Mouse (Mus musculus) liver, embryonic 14.5 days (tissue): ENCODE results near the gene Pofut1. TPM values are rescaled to one million over a fixed set of nuclear protein-coding genes. Genes with fewer than 3 reads are reported as not detected.

Experiments
- ATAC-seq: fragments of 200-750 bp; cut with Nextera tagmentation; 2 replicates; pipeline ENCODE4 v1.8.0; 2017; ENCODE audit warnings: moderate number of reproducible peaks, mild to moderate bottlenecking, moderate library complexity; ENCODE audit not compliant: insufficient read depth
- DNase-seq, 3 experiments: peaks; one replicate each; pipeline ENCODE4 v3.0.0-alpha.2; 2012 to 2013; ENCODE audit warnings: low read depth in 3 of 3, low spot score in 3 of 3
- H3K27ac ChIP-seq: fragments of 300-500 bp; sonication (generic); 2 replicates; pipeline ENCODE4 v1.5.1; 2014; ENCODE audit warnings: moderate library complexity, mild to moderate bottlenecking, control low read depth, inconsistent platforms
- H3K27me3 ChIP-seq: fragments of 300-500 bp; sonication (generic); 2 replicates; pipeline ENCODE4 v1.6.1; 2014; ENCODE audit warnings: mild to moderate bottlenecking, low read length, moderate library complexity; ENCODE audit not compliant: control insufficient read depth, insufficient read depth
- H3K36me3 ChIP-seq: fragments of 300-500 bp; sonication (generic); replicated peaks from 2 replicates; pipeline ENCODE4 v1.6.1; 2014; ENCODE audit warnings: low read depth; ENCODE audit not compliant: control insufficient read depth, insufficient read depth
- H3K4me1 ChIP-seq, 2 experiments: fragments of 200-500 bp in 1 of 2; fragments of 300-500 bp in 1 of 2; sonication (generic) in 1 of 2; replicated peaks; 2 replicates each; pipeline ENCODE4 v1.6.1; 2012 to 2014; ENCODE audit warnings: antibody characterized with exemption in 1 of 2, inconsistent platforms in 1 of 2, low read length in 1 of 2; ENCODE audit not compliant: control insufficient read depth in 2 of 2, insufficient read depth in 2 of 2
- H3K4me2 ChIP-seq: fragments of 300-500 bp; sonication (generic); 2 replicates; pipeline ENCODE4 v1.6.1; 2014; ENCODE audit warnings: low read depth, mild to moderate bottlenecking, control low read depth, moderate library complexity
- H3K4me3 ChIP-seq, 2 experiments: fragments of 200-500 bp in 1 of 2; fragments of 300-500 bp in 1 of 2; sonication (generic) in 1 of 2; 2 replicates each; pipeline ENCODE4 v1.5.1; 2012 to 2014; ENCODE audit warnings: low read depth in 2 of 2, low read length in 2 of 2, mild to moderate bottlenecking in 2 of 2, control low read depth in 1 of 2, inconsistent platforms in 1 of 2, moderate library complexity in 1 of 2; ENCODE audit not compliant: insufficient read depth in 1 of 2
- H3K9ac ChIP-seq: fragments of 300-500 bp; sonication (generic); replicated peaks from 2 replicates; pipeline ENCODE4 v1.6.1; 2014; ENCODE audit warnings: mild to moderate bottlenecking, control low read depth, moderate library complexity
- H3K9me3 ChIP-seq: fragments of 300-500 bp; sonication (generic); 2 replicates; pipeline ENCODE4 v1.6.1; 2016; ENCODE audit warnings: low read length, mixed read lengths; ENCODE audit not compliant: control insufficient read depth
- CTCF ChIP-seq: IDR thresholded peaks from 2 replicates; pipeline ENCODE4 v1.5.1; 2016; ENCODE audit warnings: antibody characterized with exemption, low read depth, control low read depth
- EP300 ChIP-seq: IDR thresholded peaks from 2 replicates; pipeline ENCODE4 v1.6.1; 2016; ENCODE audit warnings: antibody characterized with exemption, low read depth
- WGBS: fragments of 180-500 bp; shearing (Covaris S2); extraction: QIAGEN DNeasy Blood & Tissue Kit; methylation state at CpG from one replicate; pipeline ENCODE4 v1.1.7; 2014; ENCODE audit not compliant: insufficient replicate concordance; 5-methylcytosine and 5-hydroxymethylcytosine counted together
- polyA plus RNA-seq, 2 experiments: library from polyadenylated mRNA; depleted of rRNA in 1 of 2; stranded (reverse) in 1 of 2; unstranded in 1 of 2; fragments of >200 nt; fragmentation: Nextera tagmentation in 1 of 2; extraction: Ambion mirVana in 1 of 2; gene quantifications; 2 replicates each; pipeline versions ENCODE4 v1.2.1 to v1.2.3; 2012 to 2014

Pofut1 gene
- polyA plus RNA-seq, 2 experiments = 3.2 to 6.8 TPM

DNA sequence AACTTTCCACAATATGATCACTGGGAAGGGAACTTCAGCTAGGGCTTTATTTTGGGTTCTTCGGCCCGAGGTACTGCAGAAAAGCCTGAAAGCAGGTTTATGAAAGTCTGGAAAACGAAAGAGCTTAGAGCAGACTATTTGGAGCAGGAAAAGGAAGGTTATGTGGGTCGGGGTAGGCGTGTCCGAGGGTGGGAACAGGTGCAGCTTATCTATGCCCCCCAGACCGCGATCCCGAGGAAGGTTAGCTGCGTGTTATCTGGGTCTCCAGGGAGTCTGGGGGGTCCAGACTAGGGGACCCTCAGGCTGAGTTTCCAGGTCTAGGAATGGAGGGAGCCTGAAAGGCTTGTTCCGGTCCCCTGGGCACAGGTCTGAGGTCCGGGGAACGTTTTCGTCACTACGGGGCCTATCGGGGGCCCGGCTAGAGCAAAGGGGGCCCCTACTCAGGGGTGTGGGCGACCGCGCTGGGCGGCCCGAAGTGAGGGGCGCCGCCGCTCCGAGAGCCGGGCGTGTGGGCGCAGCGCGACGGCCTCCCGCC is 565 bp upstream of the Pofut1 start:
- WGBS = under 1% methylated on average over 33 of the region's 33 CpGs
- Histone ChIP-seq H3K4me3 (peak overlapping the region; percentile 82 to 88), H3K4me1 (peaks cover 31 to 33% of the 10 kb centered on the region in 2 experiments), H3K27ac (peak overlapping the region; percentile 88), H3K27me3 (no peaks in the 10 kb centered on the region), H3K36me3 (peaks cover 41% of the 10 kb centered on the region), H3K4me2 (peak overlapping the region; percentile 97), H3K9me3 (no peaks in the 10 kb centered on the region), H3K9ac (peak overlapping the region; percentile 97)
- peak; percentile 74 to 77 (median 75) for DNase-seq
- TF ChIP-seq EP300 (peak; percentile 88), CTCF (no peak)
- peak; percentile 79 for ATAC-seq

DNA sequence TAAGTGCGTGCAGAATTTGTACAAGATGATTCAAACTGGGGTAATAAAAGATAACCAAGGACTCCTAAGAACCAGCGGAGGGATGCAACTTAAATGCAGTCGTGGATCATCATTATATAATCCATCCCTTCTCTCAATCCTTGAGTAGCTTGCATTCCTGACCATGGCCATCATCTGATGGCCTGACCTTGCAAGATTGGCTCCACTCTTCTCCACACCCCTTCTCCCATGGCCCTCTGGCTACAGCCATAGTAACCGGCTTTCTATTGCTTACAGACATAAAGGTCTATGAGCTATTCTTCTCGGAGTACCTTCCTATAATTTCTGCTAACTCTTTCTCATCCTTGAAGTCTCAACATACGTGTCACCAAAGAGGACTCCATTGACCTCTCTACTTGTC is 823 bp downstream of the Pofut1 start:
- H3K4me2 ChIP-seq = peak overlapping the region; percentile 84
- DNase-seq (no peak), ATAC-seq (no peak)
- H3K9ac ChIP-seq = peak overlapping the region; percentile 97
- TF ChIP-seq EP300 (no peak), CTCF (no peak)
- H3K27me3 ChIP-seq = no peaks in the 10 kb centered on the region
- no peaks in the 10 kb centered on the region for H3K9me3 ChIP-seq
- H3K36me3 ChIP-seq = peaks cover 28% of the 10 kb centered on the region
- H3K4me1 ChIP-seq = peaks cover 28 to 31% of the 10 kb centered on the region in 2 experiments
- peak overlapping the region; percentile 88 to 92 for H3K4me3 ChIP-seq
- H3K27ac ChIP-seq = peak overlapping the region; percentile 32
- WGBS = 53% methylated on average over 6 of the region's 6 CpGs

DNA sequence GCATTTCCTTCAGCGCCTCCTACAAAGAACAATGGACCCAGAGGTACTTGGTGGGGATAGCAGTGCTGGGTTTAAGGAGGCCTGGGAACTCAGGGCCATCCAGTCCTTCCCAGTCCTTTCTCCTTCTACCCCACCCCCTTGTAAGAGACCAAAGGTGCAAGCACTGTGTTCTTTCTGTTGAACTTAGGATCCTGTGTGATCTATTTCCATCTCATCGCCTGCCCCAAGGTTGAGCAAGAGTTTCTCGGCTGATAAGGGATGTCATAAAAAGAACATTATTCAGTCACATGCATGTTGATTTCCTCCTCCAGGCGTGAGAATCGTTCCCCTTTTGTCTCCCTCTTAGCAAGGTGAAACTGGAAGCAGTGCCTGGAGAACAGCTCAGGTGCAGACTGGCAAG is 8.4 kb downstream of the Pofut1 start:
- H3K36me3 ChIP-seq = peaks cover 40% of the 10 kb centered on the region
- no peaks in the 10 kb centered on the region for H3K9me3 ChIP-seq
- H3K27ac ChIP-seq = no peak overlapping the region
- no peak overlapping the region for H3K9ac ChIP-seq
- no peaks in the 10 kb centered on the region for H3K4me1 ChIP-seq
- DNase-seq (no peak), ATAC-seq (no peak)
- H3K27me3 ChIP-seq = no peaks in the 10 kb centered on the region
- 72% methylated on average over 5 of the region's 5 CpGs for WGBS
- no peak overlapping the region for H3K4me2 ChIP-seq
- no peak overlapping the region for H3K4me3 ChIP-seq
- TF ChIP-seq CTCF (no peak), EP300 (no peak)

DNA sequence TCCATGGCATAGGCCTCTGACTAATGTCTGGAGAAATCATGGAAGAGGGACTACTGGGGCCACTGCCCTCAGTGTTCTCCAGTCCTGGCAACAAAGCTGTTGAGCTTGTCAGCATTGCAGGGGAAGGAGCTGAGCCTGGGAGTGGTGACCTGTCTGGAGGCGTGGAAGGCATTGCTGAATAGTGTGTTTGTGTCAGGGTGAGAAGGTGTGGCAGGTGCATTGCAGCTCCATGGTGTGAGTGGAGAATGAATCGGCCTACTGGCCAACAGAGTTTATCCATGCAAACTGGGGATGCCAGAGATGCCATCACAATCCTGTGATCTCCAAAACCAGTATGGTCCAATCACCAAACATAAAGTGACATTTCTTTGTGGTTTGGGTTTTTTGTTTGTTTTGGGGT is 15.3 kb downstream of the Pofut1 start:
- H3K9ac ChIP-seq = no peak overlapping the region
- H3K4me1 ChIP-seq = peaks cover 26 to 29% of the 10 kb centered on the region in 2 experiments
- no peak for DNase-seq
- no peaks in the 10 kb centered on the region for H3K27me3 ChIP-seq
- no peak overlapping the region for H3K27ac ChIP-seq
- TF ChIP-seq CTCF = no peak
- no peak for TF ChIP-seq EP300
- peaks cover 13% of the 10 kb centered on the region for H3K36me3 ChIP-seq
- no peak overlapping the region for H3K4me2 ChIP-seq
- no peaks in the 10 kb centered on the region for H3K9me3 ChIP-seq
- 80% methylated on average over 2 of the region's 2 CpGs for WGBS
- no peak overlapping the region for H3K4me3 ChIP-seq
- no peak for ATAC-seq

DNA sequence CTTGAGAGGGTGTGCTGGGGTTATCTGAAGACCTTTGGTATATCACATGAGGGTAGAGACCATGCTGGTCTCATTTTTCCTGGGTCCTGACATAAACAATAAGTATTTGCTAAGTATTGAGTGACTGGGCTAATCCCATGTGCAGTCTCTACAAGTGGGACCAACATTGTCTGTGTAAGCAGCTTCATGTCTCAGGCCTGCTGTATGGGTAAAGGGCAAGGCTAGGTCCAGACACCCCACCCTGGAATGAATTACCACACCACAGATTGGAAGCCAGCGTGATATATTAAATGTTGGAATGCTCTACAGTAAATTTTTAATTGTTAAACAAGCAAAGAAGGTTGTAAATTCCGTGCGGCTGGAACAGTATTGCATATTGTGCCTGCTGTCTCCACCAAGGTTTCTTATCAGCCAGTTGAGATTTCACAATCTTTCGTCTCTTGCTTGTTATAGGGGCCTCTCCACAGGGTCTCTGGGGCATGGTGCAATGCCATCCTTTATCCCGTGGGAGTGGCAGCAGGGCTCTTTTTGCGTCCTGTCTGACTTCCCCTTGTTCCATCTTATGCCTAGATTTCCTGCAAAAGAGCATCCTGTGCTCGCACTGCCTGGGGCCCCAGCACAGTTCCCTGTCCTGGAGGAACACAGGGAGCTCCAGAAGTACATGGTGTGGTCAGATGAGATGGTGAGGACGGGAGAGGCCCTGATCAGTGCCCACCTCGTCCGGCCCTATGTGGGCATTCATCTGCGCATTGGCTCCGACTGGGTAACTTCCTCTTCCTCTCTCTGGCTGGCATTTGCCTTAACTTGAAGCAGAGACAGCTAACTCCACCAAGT is 17.9 kb downstream of the Pofut1 start:
- H3K27ac ChIP-seq = peak overlapping the region; percentile 74
- peaks cover 26 to 29% of the 10 kb centered on the region in 2 experiments for H3K4me1 ChIP-seq
- TF ChIP-seq CTCF = no peak
- TF ChIP-seq EP300 = no peak
- H3K36me3 ChIP-seq = peaks cover 18% of the 10 kb centered on the region
- no peaks in the 10 kb centered on the region for H3K27me3 ChIP-seq
- H3K9ac ChIP-seq = peak overlapping the region; percentile 32; the same call in 1 of the 2 replicates
- no peak for DNase-seq
- H3K4me3 ChIP-seq = no peak overlapping the region
- 38% methylated on average over 12 of the region's 12 CpGs for WGBS
- H3K4me2 ChIP-seq = peak overlapping the region; percentile 40
- no peak for ATAC-seq
- no peaks in the 10 kb centered on the region for H3K9me3 ChIP-seq
